Mouse (Mus musculus) hindbrain, postnatal 0 days (tissue): ENCODE results near the gene Man2b2. TPM values are rescaled to one million over a fixed set of nuclear protein-coding genes. Genes with fewer than 3 reads are reported as not detected.

ENCODE experiments used
- ATAC-seq: fragments of 200-750 bp; cut with Nextera tagmentation; 2 replicates; pipeline ENCODE4 v1.8.0; 2017; ENCODE audit warnings: mild to moderate bottlenecking, moderate TSS enrichment, moderate library complexity
- DNase-seq: peaks from one replicate; pipeline ENCODE4 v3.0.0-alpha.2; 2015; ENCODE audit warnings: low spot score
- H3K27ac ChIP-seq: fragments of 300-500 bp; sonication (generic); 2 replicates; pipeline ENCODE4 v1.5.1; 2014; ENCODE audit warnings: mild to moderate bottlenecking
- H3K27me3 ChIP-seq: fragments of 300-500 bp; sonication (generic); 2 replicates; pipeline ENCODE4 v1.6.1; 2014; ENCODE audit warnings: low read length, mixed read lengths; ENCODE audit not compliant: insufficient read depth
- H3K36me3 ChIP-seq: fragments of 300-500 bp; sonication (generic); 2 replicates; pipeline ENCODE4 v1.6.1; 2014; ENCODE audit warnings: low read length, mixed read lengths; ENCODE audit not compliant: insufficient read depth
- H3K4me1 ChIP-seq: fragments of 300-500 bp; sonication (generic); 2 replicates; pipeline ENCODE4 v1.6.1; 2014; ENCODE audit warnings: antibody characterized with exemption, low read length, mixed read lengths; ENCODE audit not compliant: insufficient read depth
- H3K4me2 ChIP-seq: fragments of 300-500 bp; sonication (generic); 2 replicates; pipeline ENCODE4 v1.6.1; 2014; ENCODE audit warnings: low read depth, mild to moderate bottlenecking, low read length, moderate library complexity, mixed read lengths
- H3K4me3 ChIP-seq: fragments of 300-500 bp; sonication (generic); 2 replicates; pipeline ENCODE4 v1.5.1; 2014; ENCODE audit warnings: low read length
- H3K9ac ChIP-seq: fragments of 300-500 bp; sonication (generic); replicated peaks from 2 replicates; pipeline ENCODE4 v1.6.1; 2014; ENCODE audit warnings: mild to moderate bottlenecking, low read length, moderate library complexity, mixed read lengths
- H3K9me3 ChIP-seq: fragments of 300-500 bp; sonication (generic); 2 replicates; pipeline ENCODE4 v1.6.1; 2016; ENCODE audit warnings: low read length, mixed read lengths
- CTCF ChIP-seq: IDR thresholded peaks from 2 replicates; pipeline ENCODE4 v1.5.1; 2016; ENCODE audit warnings: antibody characterized with exemption, control low read depth, low read depth
- WGBS: fragments of 180-500 bp; shearing (Covaris S2); extraction: QIAGEN DNeasy Blood & Tissue Kit; methylation state at CpG from one replicate; pipeline ENCODE4 v1.1.7; 2014; 5-methylcytosine and 5-hydroxymethylcytosine counted together
- polyA plus RNA-seq: library from polyadenylated mRNA; unstranded; fragments of >200 nt; fragmentation: Nextera tagmentation; extraction: Ambion mirVana; gene quantifications from 2 replicates; pipeline ENCODE4 v1.2.1, GENCODE M21; 2015
- total RNA-seq: library from RNA; depleted of rRNA; stranded (reverse); fragments of >200 nt; gene quantifications from 2 replicates; pipeline ENCODE4 v1.2.3, GENCODE M21; 2014

The Man2b2 gene
- total and polyA plus RNA-seq, 2 experiments from 2014 or later, result 17.9 to 30.2 TPM

DNA sequence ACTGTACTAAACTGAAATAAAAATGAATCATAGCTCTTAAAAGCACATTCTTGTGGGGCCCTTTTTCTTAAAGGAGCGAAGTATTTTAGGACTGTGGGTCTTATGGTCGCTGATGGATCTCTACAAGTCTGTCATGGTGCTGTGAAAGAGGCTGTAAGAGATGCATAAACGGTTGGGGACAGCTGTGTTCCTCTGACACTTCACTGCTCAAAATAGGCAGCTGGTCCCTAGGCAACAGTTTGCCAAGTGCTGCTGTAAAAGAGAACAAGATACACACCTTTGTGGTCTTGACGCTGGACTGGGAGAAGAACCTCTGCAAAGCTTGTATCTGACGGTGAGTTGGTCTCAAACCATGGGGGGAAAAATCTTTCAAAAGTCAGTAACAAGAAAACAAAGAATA lies 27.1 kb upstream of the Man2b2 start:
- no peak for ATAC-seq
- no peak overlapping the region for H3K27ac ChIP-seq
- peak; percentile 5 for DNase-seq
- no peaks in the 10 kb centered on the region for H3K9me3 ChIP-seq
- TF ChIP-seq CTCF, result no peak
- no peak overlapping the region for H3K4me2 ChIP-seq
- no peak overlapping the region for H3K9ac ChIP-seq
- H3K4me3 ChIP-seq, result no peak overlapping the region
- 0 out of 2 replicates have a peak, but pooled peaks cover 2% of the 10 kb centered on the region for H3K4me1 ChIP-seq
- no peaks in the 10 kb centered on the region for H3K27me3 ChIP-seq
- WGBS, result 53% methylated on average over 5 of the region's 5 CpGs
- H3K36me3 ChIP-seq, result no peaks in the 10 kb centered on the region

DNA sequence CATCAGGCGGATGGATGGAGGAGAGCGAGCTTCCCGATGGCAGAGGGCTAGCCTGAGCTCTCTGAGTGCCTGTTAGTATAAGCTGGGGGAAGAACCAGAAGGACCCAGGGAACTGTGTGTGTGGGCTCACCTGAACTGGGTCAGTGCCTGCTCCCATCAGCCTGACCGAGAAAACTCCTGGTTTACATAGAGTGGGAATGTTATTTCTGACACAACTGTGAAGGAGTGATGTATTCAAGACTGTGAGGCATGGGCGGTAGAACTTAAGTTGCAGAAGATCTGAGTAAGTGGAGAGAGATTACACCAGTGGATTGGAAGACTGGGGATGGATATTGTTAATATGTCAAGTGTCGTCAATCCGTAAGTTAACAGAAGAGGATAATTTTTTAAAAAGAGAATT lies 26.1 kb upstream of the Man2b2 start:
- no peak for TF ChIP-seq CTCF
- Histone ChIP-seq H3K27ac (no peak overlapping the region), H3K4me1 (0 out of 2 replicates have a peak, but pooled peaks cover 2% of the 10 kb centered on the region), H3K9ac (no peak overlapping the region), H3K4me2 (no peak overlapping the region), H3K9me3 (no peaks in the 10 kb centered on the region), H3K27me3 (no peaks in the 10 kb centered on the region), H3K4me3 (no peak overlapping the region), H3K36me3 (no peaks in the 10 kb centered on the region)
- DNase-seq (no peak), ATAC-seq (no peak)
- WGBS, result 92% methylated on average over 7 of the region's 7 CpGs

DNA sequence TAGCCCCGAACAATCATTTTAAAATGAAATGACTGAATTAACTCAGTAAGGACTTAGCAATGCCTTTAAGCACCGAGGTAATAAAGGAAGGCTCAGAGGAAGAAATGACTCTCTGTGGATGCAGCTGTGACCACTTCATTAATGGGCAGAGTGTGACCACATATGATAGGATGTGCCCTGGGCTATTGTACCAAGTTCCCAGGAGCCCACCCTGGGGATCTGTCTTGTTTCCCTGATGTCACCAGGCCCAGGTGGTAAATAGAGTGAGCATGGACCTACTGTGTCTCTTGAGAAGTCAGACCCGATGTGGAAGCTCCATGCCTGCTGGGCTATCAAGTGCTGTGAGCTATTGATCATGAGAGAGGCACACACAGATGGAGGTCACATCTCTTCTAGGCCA lies 24.7 kb upstream of the Man2b2 start:
- no peaks in the 10 kb centered on the region for H3K36me3 ChIP-seq

DNA sequence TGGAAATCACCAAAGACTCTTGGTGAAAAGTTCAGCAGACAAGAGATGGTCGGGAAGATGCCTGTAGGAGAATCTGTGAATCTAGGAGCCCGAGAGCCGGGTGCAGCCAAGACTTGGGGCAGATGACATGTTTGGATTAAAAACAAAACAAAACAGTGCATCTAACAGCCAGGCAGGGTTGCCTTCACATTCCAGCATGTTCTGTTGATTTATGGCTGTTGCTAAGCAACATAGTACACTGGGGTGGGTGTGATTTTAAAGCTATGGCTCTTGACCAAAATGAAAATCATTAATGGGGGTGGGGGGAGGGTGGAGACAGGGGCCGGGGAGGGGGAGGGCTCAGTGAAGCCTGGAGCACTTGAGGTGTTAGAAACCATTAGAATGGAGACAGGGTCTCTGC lies 21.1 kb upstream of the Man2b2 start:
- Histone ChIP-seq H3K27ac (no peak overlapping the region), H3K4me1 (no peaks in the 10 kb centered on the region), H3K9me3 (no peaks in the 10 kb centered on the region), H3K4me2 (no peak overlapping the region), H3K4me3 (no peak overlapping the region), H3K9ac (no peak overlapping the region), H3K36me3 (no peaks in the 10 kb centered on the region), H3K27me3 (no peaks in the 10 kb centered on the region)
- peak; percentile 50 for DNase-seq
- 29% methylated on average over 4 of the region's 4 CpGs for WGBS
- TF ChIP-seq CTCF, result no peak
- ATAC-seq, result peak; percentile 28; the same call in 1 of the 2 replicates

More for the DNA sequence above, 24.7 kb upstream of the Man2b2 start:
- H3K27ac ChIP-seq, result no peak overlapping the region
- DNase-seq, result no peak
- no peak for ATAC-seq
- WGBS, result 55% methylated on average over 3 of the region's 3 CpGs
- no peak overlapping the region for H3K4me2 ChIP-seq
- no peak overlapping the region for H3K4me3 ChIP-seq
- TF ChIP-seq CTCF, result no peak
- no peaks in the 10 kb centered on the region for H3K27me3 ChIP-seq
- H3K9ac ChIP-seq, result no peak overlapping the region
- H3K9me3 ChIP-seq, result no peaks in the 10 kb centered on the region
- H3K4me1 ChIP-seq, result 0 out of 2 replicates have a peak, but pooled peaks cover 2% of the 10 kb centered on the region

DNA sequence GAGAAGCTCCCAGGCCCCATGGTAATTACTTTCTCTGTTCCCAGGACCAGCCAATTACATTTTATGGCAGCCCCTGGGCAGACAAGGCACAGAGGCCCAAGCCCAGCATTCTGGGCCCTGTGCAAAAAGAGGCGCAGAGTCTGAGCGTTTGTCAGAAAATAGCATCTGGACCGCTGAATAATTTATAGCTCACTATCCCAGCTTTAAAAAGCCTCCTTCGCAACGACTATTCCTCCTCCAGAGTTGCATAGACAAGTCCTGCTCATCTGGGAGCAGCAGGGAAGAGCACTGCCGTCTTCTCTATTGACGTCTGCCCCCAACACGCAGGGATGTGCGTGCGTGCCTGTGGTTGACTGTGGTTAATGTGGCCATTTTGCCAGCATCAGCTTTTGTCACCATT lies 14.0 kb upstream of the Man2b2 start:
- no peak overlapping the region for H3K27ac ChIP-seq
- H3K36me3 ChIP-seq, result no peaks in the 10 kb centered on the region
- no peak overlapping the region for H3K4me2 ChIP-seq
- TF ChIP-seq CTCF, result no peak
- no peak overlapping the region for H3K4me3 ChIP-seq
- no peaks in the 10 kb centered on the region for H3K4me1 ChIP-seq
- ATAC-seq (no peak), DNase-seq (no peak)
- no peaks in the 10 kb centered on the region for H3K9me3 ChIP-seq
- H3K9ac ChIP-seq, result no peak overlapping the region
- no peaks in the 10 kb centered on the region for H3K27me3 ChIP-seq
- WGBS, result 63% methylated on average over 10 of the region's 10 CpGs

DNA sequence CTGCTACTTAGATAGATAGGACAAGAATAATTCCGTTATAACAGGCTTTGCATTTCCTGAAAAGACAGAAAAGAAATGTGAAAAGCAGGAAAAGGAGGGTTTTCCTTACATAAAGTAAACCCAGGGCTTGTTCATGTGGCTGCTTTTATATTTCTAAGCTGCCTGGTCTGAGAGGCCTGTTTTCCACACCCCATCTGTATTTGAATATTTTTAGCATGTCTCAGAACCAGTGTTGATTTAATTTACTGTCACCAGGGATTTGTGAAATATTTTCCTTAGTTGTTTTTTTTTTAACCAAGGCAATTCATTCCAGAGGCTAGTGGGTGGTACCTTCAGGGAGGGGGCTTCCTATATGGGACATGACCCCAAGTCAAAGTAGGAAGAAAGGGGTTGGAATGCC lies 11.2 kb upstream of the Man2b2 start:
- no peak overlapping the region for H3K4me3 ChIP-seq
- H3K36me3 ChIP-seq, result no peaks in the 10 kb centered on the region
- WGBS, result 72% methylated on average over 1 of the region's 1 CpGs
- TF ChIP-seq CTCF, result no peak
- no peak overlapping the region for H3K9ac ChIP-seq
- no peak overlapping the region for H3K4me2 ChIP-seq
- H3K9me3 ChIP-seq, result no peaks in the 10 kb centered on the region
- no peak overlapping the region for H3K27ac ChIP-seq
- no peaks in the 10 kb centered on the region for H3K27me3 ChIP-seq
- ATAC-seq, result no peak
- DNase-seq, result no peak
- H3K4me1 ChIP-seq, result 0 out of 2 replicates have a peak, but pooled peaks cover 5% of the 10 kb centered on the region

DNA sequence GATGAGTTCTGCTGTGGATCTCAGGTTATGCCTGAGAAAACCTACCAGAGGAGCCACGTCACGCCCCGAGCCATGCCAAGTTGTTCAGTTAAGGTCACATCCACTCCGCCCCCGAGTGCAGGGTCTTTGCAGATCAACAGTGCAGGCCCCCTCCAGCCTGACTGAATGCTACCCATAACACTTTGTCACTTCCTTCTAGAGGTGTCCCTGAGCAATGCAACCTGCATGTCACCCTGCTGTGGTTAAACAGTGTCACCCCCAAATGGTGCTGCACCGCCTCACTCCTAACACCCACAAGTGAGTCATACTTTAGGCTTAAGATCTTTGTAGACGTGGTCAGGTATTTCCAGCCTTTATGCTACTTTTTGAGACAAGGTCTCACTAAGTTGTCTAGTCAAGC lies 9.6 kb upstream of the Man2b2 start:
- Histone ChIP-seq H3K4me3 (no peak overlapping the region), H3K9ac (no peak overlapping the region), H3K36me3 (no peaks in the 10 kb centered on the region), H3K4me2 (no peak overlapping the region), H3K9me3 (no peaks in the 10 kb centered on the region), H3K27ac (no peak overlapping the region), H3K27me3 (no peaks in the 10 kb centered on the region), H3K4me1 (0 out of 2 replicates have a peak, but pooled peaks cover 5% of the 10 kb centered on the region)
- DNase-seq (no peak), ATAC-seq (no peak)
- WGBS, result 83% methylated on average over 7 of the region's 7 CpGs
- TF ChIP-seq CTCF, result no peak
